Mouse (Mus musculus) bone marrow macrophage, adult 2 months (primary cell): ENCODE results near the gene Sike1.

Source experiments
- CTCF ChIP-seq: IDR thresholded peaks from 2 replicates; pipeline ENCODE4 v1.5.1; 2012; ENCODE audit warnings: low read depth, mild to moderate bottlenecking, low read length, moderate library complexity
- POLR2A ChIP-seq: IDR thresholded peaks from 2 replicates; pipeline ENCODE4 v1.6.1; 2012; ENCODE audit warnings: mild to moderate bottlenecking, low read depth, low read length, borderline replicate concordance

GRCm38 (mm10) chr3:103020943-103021638 is 25.6 kb downstream of the Sike1 start:
- TF ChIP-seq CTCF (no peak), POLR2A (no peak)
